Mouse (Mus musculus) olfactory bulb, adult 2 months (tissue): ENCODE results near the gene Icmt.

ENCODE experiments used
- CTCF ChIP-seq: fragments of 200-500 bp; IDR thresholded peaks from 2 replicates; pipeline ENCODE4 v1.5.1; 2012; ENCODE audit warnings: low read depth, mild to moderate bottlenecking, low read length, moderate library complexity; ENCODE audit not compliant: insufficient read depth
- POLR2A ChIP-seq: fragments of 200-500 bp; IDR thresholded peaks from 2 replicates; pipeline ENCODE4 v1.6.1; 2012; ENCODE audit warnings: mild to moderate bottlenecking, low read depth, low read length, moderate library complexity; ENCODE audit not compliant: insufficient read depth

- TF ChIP-seq POLR2A (no peak), CTCF (no peak)
Measured at GRCm38 (mm10) chr4:152313934-152314333, 16.9 kb downstream of the Icmt start.
